Mouse (Mus musculus) layer of hippocampus, postnatal 14 days (tissue): ENCODE measurements around the gene Prom1. TPM values are rescaled to one million over a fixed set of nuclear protein-coding genes. Genes with fewer than 3 reads are reported as not detected.

Experiments
- DNase-seq, 2 experiments: peaks; one replicate each; pipeline ENCODE4 v3.0.0; 2021 to 2022; ENCODE audit warnings: low spot score in 2 of 2, mixed read lengths in 1 of 2
- total RNA-seq, 2 experiments: library from RNA; stranded (reverse); gene quantifications; 2 replicates each; pipeline ENCODE4 v1.2.3; 2021

The Prom1 gene
- total RNA-seq, 2 experiments from 2014 or later: 23.7 to 25.0 TPM

DNA sequence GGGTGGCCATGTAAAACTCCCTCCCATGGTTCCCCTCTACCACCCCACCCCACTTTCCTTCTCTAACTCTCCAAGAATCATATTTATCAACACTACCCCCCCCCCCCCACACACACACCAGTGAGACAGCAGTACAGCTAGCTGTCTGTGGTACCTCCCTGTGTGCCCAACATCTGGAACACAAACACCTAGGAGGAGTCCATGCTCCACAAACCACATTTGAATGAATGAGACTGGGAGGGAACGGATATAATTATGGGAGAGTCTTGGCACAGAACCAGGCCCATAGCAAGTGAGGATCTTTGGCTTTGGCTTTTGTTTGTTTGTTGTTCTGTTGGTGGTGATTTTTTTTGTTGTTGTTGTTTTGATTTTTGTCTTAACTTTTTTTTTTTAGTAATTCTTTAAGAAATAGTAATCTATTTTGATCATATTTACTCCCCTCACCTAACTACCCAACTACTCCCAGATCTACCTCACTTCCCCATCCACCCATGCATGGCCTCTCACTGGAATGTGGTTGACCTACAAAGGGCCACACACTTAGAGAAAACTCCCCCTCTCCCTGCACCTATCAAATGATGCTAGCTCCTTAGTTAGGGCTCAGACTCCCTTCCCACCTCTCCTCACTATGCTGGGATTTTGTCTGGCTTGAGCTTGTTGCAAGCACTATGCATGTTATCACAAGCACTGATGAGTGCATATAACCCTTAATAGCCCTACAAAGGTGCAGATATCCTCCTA is 124.8 kb downstream of the Prom1 start:
- DNase-seq: no peak

DNA sequence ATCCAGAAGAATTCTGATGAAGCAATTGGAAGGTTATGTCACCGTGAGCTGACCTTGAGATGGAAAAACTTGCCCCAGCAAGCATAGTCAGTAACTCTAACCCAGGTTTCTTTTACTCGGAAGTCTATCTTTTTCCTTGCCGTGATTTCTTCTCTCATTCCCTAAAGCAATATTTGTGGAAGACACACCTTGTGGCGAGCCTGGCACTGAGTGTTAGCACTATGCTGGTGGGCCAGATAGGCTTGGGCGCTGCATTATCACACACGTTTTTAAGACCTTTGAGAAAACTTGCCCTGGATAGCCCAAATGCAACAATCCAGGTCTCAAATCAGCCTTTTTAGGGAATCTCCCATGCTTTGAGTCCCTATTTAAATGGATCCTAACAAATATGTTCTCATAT is 127.7 kb downstream of the Prom1 start:
- no peak for DNase-seq

GRCm38 (mm10) chr5:43971156-43971555 is 130.7 kb downstream of the Prom1 start:
- no peak for DNase-seq

- no peak for DNase-seq
Observed at GRCm38 (mm10) chr5:43970532-43970931, 131.3 kb downstream of the Prom1 start.

GRCm38 (mm10) chr5:43968634-43969033 is 133.2 kb downstream of the Prom1 start:
- no peak for DNase-seq

- DNase-seq: no peak
Observed at GRCm38 (mm10) chr5:43961056-43961455, 140.8 kb downstream of the Prom1 start.

GRCm38 (mm10) chr5:43959884-43960440 is 141.9 kb downstream of the Prom1 start:
- DNase-seq: no peak

DNA sequence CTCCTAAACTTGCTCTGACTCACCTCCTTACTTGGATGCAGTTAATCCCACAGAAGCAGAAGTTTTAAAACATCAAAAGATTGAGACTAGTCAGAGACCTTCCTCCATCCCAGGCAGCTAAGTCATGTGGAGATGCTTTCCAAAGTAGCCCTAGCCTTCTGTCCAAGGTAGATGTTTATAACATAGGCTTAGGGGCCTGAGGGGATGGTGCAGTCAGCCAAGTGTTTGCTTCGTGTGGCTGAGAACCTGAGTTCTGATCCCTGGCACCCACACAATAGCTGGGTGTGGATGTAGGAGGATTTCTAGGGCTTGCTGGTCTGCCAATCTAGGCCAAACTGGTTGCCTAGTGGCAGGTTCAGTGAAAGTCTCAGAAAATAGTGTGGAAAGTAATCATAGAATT is 148.6 kb downstream of the Prom1 start:
- no peak for DNase-seq

GRCm38 (mm10) chr5:43948748-43949275 is 153.0 kb downstream of the Prom1 start:
- DNase-seq: no peak

GRCm38 (mm10) chr5:43948111-43948743 is 153.6 kb downstream of the Prom1 start:
- no peak for DNase-seq

DNA sequence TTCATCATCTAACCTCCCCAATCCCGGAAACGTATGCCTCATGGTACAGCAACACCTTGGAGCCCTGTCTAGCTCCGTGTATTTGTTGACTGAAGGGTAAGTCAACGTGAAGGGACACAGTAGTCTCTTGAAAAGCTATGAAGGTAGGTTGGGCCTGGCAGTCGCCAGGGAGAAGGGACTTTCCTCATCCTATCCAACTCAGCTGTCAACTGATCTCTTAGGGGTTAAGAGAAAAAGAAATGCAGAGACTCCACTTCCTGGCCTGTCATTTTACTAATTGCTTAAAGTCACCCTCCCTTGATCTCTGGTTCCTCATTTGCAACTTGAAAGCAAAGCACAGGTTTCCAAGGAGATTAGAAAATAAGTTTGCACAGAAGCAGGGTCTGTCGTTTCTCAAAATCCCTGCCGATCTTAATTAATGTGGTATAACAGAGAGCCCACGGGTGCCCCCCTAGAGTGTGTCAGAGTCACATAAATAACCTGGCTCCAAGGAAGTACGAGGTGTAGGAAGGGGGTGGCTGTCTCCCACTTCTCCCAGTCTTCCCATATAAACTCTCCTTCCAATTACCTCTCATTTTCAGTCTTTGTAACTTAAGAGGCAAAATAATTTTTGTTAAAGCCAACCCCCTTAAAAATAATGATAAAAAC is 154.4 kb downstream of the Prom1 start:
- no peak for DNase-seq

Other genes starting within 250 kb of the Prom1 start
- gene Cd38, start 233.5 kb downstream of the Prom1 start, total RNA-seq: 10 to 100 TPM; 13.2 to 14.4 TPM
- 10 to 100 TPM; 12.0 to 12.6 TPM for gene Gm7879, start 188.9 kb downstream of the Prom1 start, total RNA-seq
- gene Fgfbp1, start 120.3 kb downstream of the Prom1 start, total RNA-seq: 1 to 10 TPM; 1.3 to 1.8 TPM
- 10 to 100 TPM; 41.2 to 41.9 TPM for gene Tapt1, start 124.6 kb upstream of the Prom1 start, total RNA-seq